Mouse (Mus musculus) liver, embryonic 13.5 days (tissue): ENCODE results near the gene Fryl. TPM values are rescaled to one million over a fixed set of nuclear protein-coding genes. Genes with fewer than 3 reads are reported as not detected.

Source experiments
- ATAC-seq: fragments of 200-750 bp; cut with Nextera tagmentation; 2 replicates; pipeline ENCODE4 v1.8.0; 2017; ENCODE audit warnings: low read depth, mild to moderate bottlenecking, moderate number of reproducible peaks, moderate library complexity
- DNase-seq: peaks from one replicate; pipeline ENCODE4 v3.0.0; 2022
- H3K27ac ChIP-seq: fragments of 300-500 bp; sonication (generic); 2 replicates; pipeline ENCODE4 v1.5.1; 2015; ENCODE audit warnings: moderate library complexity, mild to moderate bottlenecking, inconsistent platforms
- H3K27me3 ChIP-seq: fragments of 300-500 bp; sonication (generic); 2 replicates; pipeline ENCODE4 v1.6.1; 2015; ENCODE audit warnings: mild to moderate bottlenecking, inconsistent platforms
- H3K36me3 ChIP-seq: fragments of 300-500 bp; sonication (generic); 2 replicates; pipeline ENCODE4 v1.6.1; 2015; ENCODE audit warnings: mild to moderate bottlenecking, inconsistent platforms
- H3K4me1 ChIP-seq: fragments of 300-500 bp; sonication (generic); replicated peaks from 2 replicates; pipeline ENCODE4 v1.6.1; 2015; ENCODE audit warnings: inconsistent platforms
- H3K4me2 ChIP-seq: fragments of 300-500 bp; sonication (generic); 2 replicates; pipeline ENCODE4 v1.6.1; 2015; ENCODE audit warnings: inconsistent platforms, mild to moderate bottlenecking, moderate library complexity
- H3K4me3 ChIP-seq: fragments of 300-500 bp; sonication (generic); replicated peaks from 2 replicates; pipeline ENCODE4 v1.5.1; 2015; ENCODE audit warnings: mild to moderate bottlenecking, inconsistent platforms
- H3K9ac ChIP-seq: fragments of 300-500 bp; sonication (generic); 2 replicates; pipeline ENCODE4 v1.6.1; 2015; ENCODE audit warnings: mild to moderate bottlenecking, inconsistent platforms
- H3K9me3 ChIP-seq: fragments of 300-500 bp; sonication (generic); replicated peaks from 2 replicates; pipeline ENCODE4 v1.6.1; 2016; ENCODE audit warnings: inconsistent platforms
- WGBS: fragments of 180-500 bp; shearing (Covaris S2); methylation state at CpG from one replicate; pipeline ENCODE4 v1.1.7; 2015; ENCODE audit not compliant: insufficient replicate concordance; 5-methylcytosine and 5-hydroxymethylcytosine counted together
- polyA plus RNA-seq: library from polyadenylated mRNA; unstranded; fragments of >200 nt; fragmentation: Nextera tagmentation; extraction: Ambion mirVana; gene quantifications from 2 replicates; pipeline ENCODE4 v1.2.1, GENCODE M21; 2015

Fryl gene
- polyA plus RNA-seq, 1 experiment from 2014 or later, result 44.5 TPM

- Histone ChIP-seq H3K4me2 (no peak overlapping the region), H3K27ac (no peak overlapping the region), H3K9me3 (no peaks in the 10 kb centered on the region), H3K4me3 (no peak overlapping the region), H3K9ac (no peak overlapping the region), H3K27me3 (no peaks in the 10 kb centered on the region), H3K4me1 (no peaks in the 10 kb centered on the region), H3K36me3 (peaks cover 95% of the 10 kb centered on the region)
- ATAC-seq (no peak), DNase-seq (no peak)
- 92% methylated on average over 17 of the region's 17 CpGs for WGBS
These were observed 167.3 kb downstream of the Fryl start for GRCm38 (mm10) chr5:73089158-73089557.

DNA sequence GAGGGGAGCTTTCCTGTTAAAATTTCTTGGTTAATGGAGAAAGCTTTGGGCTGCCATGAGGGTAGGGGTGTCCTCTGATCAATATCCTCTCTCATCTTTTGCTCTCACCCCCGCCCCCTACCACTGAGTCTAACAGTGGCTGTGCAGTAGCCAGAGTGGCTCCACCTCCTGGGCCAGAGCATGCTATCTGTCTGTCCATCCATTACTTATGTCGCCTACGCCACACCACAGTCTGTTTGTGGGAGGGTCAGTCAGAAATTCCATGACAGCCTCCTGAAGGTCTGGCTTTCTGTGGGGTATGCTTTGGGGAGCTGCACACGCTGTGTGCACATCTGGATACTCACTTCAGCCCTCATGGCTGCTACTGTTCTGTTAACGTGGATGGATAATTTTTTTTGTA, 174.9 kb downstream of the Fryl start:
- DNase-seq, result no peak
- H3K4me3 ChIP-seq, result no peak overlapping the region
- H3K27me3 ChIP-seq, result no peaks in the 10 kb centered on the region
- no peak overlapping the region for H3K4me2 ChIP-seq
- H3K36me3 ChIP-seq, result peaks cover 84% of the 10 kb centered on the region
- H3K9me3 ChIP-seq, result no peaks in the 10 kb centered on the region
- ATAC-seq, result no peak
- no peak overlapping the region for H3K9ac ChIP-seq
- no peak overlapping the region for H3K27ac ChIP-seq
- 85% methylated on average over 5 of the region's 5 CpGs for WGBS
- H3K4me1 ChIP-seq, result no peaks in the 10 kb centered on the region

- no peak overlapping the region for H3K4me3 ChIP-seq
- no peaks in the 10 kb centered on the region for H3K4me1 ChIP-seq
- 85% methylated on average over 5 of the region's 5 CpGs for WGBS
- H3K27ac ChIP-seq, result no peak overlapping the region
- no peak overlapping the region for H3K4me2 ChIP-seq
- H3K27me3 ChIP-seq, result no peaks in the 10 kb centered on the region
- H3K9me3 ChIP-seq, result no peaks in the 10 kb centered on the region
- ATAC-seq (no peak), DNase-seq (no peak)
- H3K36me3 ChIP-seq, result peaks cover 86% of the 10 kb centered on the region
- H3K9ac ChIP-seq, result no peak overlapping the region
These were observed 176.6 kb downstream of the Fryl start for GRCm38 (mm10) chr5:73079801-73080200.

DNA sequence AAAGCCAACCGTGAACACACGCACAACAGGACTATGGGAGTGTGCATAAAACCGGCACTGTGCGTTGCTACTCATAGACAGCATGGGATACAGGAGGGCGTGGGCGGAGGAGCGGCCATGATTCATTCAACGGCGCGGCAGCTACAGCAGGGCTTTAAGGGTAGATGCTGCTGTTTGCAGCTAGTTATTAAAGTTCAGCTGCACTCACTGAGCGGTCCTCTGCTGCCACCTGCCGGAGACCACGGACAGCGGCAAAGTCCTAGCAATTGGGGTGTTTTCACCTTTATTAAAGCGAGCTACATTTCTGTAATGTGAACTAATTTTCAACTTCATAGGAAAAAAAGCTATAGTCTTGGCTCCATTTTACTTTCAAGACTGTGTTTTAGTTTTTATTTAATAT, 185.1 kb downstream of the Fryl start:
- H3K4me3 ChIP-seq, result no peak overlapping the region
- H3K9me3 ChIP-seq, result no peaks in the 10 kb centered on the region
- H3K4me2 ChIP-seq, result no peak overlapping the region
- DNase-seq (peak; percentile 38), ATAC-seq (0 out of 2 replicates have a peak, but pooled peaks have one; percentile 16)
- H3K27ac ChIP-seq, result no peak overlapping the region
- H3K9ac ChIP-seq, result no peak overlapping the region
- peaks cover 94% of the 10 kb centered on the region for H3K36me3 ChIP-seq
- H3K4me1 ChIP-seq, result no peaks in the 10 kb centered on the region
- 42% methylated on average over 15 of the region's 15 CpGs for WGBS
- no peaks in the 10 kb centered on the region for H3K27me3 ChIP-seq

DNA sequence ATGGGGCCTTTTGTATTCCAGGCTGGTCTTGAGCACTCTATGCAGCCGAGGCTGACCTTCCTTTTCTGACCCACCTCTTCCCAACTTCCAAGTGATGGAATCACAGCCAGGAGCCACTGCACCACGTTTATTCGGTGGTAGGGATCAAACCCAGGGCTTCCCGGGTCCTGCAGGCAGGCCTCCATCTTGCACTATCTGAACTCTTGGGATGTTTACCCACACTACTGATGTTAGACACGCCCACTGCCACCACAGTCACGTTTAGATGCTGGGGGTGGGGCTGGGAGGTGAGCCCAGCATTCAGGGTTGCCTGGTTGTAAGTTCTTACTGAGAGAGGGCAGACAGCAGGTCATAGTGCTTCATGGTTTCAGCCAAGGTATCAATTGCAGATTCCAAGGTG, 189.5 kb downstream of the Fryl start:
- Histone ChIP-seq H3K4me1 (no peaks in the 10 kb centered on the region), H3K9me3 (no peaks in the 10 kb centered on the region), H3K4me3 (no peak overlapping the region), H3K36me3 (peaks cover 90% of the 10 kb centered on the region), H3K9ac (no peak overlapping the region), H3K27me3 (no peaks in the 10 kb centered on the region), H3K4me2 (no peak overlapping the region), H3K27ac (no peak overlapping the region)
- peak; percentile 43; the same call in 1 of the 2 replicates for ATAC-seq
- 54% methylated on average over 6 of the region's 6 CpGs for WGBS
- DNase-seq, result no peak

DNA sequence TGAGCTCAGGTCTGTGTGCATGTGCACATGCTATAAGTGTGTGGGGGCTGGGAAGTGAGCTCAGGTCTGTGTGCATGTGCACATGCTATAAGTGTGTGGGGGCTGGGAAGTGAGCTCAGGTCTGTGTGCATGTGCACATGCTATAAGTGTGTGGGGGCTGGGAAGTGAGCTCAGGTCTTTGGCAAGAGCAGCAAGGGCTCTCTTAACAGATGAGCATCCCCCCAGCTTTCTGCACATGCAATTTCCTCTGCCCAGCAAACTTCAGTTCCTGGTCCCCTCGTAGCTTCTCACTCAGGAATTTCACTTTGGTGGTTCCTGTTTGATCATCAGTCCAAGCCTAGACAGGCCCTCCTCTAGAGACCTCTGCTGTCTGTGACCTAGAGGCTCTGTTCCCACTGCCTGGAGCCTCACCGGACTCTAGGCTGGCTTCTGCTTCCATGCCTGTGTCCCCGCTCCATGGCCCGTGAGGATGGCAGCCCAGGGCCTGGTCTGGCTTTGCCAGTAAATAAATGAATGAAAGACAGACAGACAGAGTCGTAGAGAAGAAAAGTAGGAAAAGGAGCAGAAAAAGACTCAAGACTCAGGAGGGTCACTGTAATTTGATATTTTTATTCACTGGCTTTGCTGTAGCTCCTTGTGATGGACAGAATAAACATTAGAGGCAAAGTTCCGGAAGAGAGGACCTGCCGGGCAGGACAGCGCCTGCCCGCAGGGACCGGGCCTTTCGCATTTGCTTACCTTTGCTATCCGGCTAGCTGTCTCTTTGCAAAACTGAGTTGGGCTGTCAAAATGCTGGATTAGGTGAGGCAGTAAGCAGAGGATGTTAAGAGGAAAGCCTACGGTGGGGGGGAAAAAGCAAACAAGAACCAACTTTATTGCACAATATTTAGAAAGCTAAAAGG, 192.4 kb downstream of the Fryl start:
- Histone ChIP-seq H3K4me3 (no peak overlapping the region), H3K4me1 (no peaks in the 10 kb centered on the region), H3K27me3 (no peaks in the 10 kb centered on the region), H3K9me3 (no peaks in the 10 kb centered on the region), H3K4me2 (no peak overlapping the region), H3K36me3 (peaks cover 80% of the 10 kb centered on the region), H3K27ac (no peak overlapping the region), H3K9ac (no peak overlapping the region)
- 0 out of 2 replicates have a peak, but pooled peaks have one; percentile 34 for ATAC-seq
- WGBS, result 82% methylated on average over 13 of the region's 13 CpGs
- no peak for DNase-seq

DNA sequence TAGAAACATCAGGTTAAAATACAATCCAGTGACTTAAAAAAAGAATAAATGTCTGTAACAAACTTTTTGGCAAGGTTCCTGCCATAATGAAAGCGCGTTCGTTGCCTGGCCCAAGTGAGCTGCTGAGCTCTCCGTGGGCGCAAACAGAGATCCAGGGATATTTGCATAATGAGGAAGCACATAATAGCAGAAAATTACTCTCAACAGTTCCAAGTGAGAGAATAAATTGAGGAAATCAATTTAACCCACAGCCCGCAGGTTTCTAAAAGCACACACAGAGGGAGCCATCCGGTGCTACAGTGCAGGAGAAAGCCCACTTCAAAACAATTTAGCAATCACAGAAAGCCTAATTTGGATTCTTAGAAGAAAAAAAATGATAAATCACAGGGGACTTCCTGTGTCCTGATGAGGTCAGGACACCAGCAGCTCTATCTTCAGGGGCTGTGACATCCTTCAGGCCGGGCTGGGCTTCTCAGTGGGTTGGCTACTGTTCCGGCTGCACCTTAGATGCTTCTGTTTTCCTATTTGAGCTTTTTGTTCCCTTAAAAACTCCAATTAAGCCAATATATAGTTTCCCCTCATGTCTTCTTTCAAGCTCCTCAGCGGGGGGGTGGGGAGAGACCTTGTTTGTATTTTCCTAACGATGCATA, 194.8 kb downstream of the Fryl start:
- peaks cover 79% of the 10 kb centered on the region for H3K36me3 ChIP-seq
- no peak overlapping the region for H3K4me3 ChIP-seq
- H3K4me2 ChIP-seq, result no peak overlapping the region
- no peaks in the 10 kb centered on the region for H3K4me1 ChIP-seq
- no peak overlapping the region for H3K9ac ChIP-seq
- no peaks in the 10 kb centered on the region for H3K27me3 ChIP-seq
- ATAC-seq (no peak), DNase-seq (no peak)
- no peaks in the 10 kb centered on the region for H3K9me3 ChIP-seq
- WGBS, result 88% methylated on average over 11 of the region's 11 CpGs
- no peak overlapping the region for H3K27ac ChIP-seq

DNA sequence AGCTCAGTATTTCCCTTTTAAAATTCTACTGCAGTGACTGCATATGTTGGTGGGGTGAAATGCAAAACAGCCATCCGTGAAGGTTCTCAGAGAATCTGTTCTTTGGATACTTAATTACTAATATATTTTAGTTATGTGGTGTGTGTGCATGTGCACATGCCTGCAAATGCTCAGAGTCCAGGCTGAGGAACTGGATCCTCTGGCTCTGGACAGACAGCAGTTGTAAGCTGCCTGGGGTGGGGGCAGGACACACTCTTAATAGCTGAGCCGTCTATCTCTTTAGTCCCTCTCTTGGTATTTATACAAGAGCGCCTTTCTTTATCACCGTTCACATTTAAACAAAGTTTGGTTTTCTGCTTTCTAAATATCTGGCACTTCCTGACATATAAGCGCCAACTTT, 199.5 kb downstream of the Fryl start:
- no peak overlapping the region for H3K9ac ChIP-seq

DNA sequence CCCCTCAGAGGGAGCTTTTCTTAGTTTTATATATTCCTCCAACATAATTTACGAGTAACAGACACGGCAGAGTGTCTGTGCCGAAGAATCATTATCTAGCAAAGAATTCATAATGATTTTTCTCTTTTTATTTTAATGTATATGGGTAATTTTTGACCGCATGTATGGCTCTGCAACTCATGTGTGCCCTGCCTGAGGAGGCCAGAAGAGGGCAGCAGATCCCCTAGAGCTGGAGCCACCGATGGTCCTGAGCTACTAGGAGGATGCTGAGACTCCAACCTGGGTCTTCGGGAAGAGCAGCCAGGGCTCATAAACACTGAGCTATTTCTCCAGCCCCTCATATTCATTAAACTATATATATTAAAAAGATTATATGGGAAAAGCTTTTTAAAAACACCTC, 200.0 kb downstream of the Fryl start:
- no peak overlapping the region for H3K4me3 ChIP-seq
- H3K27ac ChIP-seq, result no peak overlapping the region
- peaks cover 84% of the 10 kb centered on the region for H3K36me3 ChIP-seq
- 82% methylated on average over 6 of the region's 6 CpGs for WGBS
- H3K9ac ChIP-seq, result no peak overlapping the region
- H3K27me3 ChIP-seq, result no peaks in the 10 kb centered on the region
- ATAC-seq (no peak), DNase-seq (no peak)
- H3K4me1 ChIP-seq, result no peaks in the 10 kb centered on the region
- no peaks in the 10 kb centered on the region for H3K9me3 ChIP-seq
- H3K4me2 ChIP-seq, result no peak overlapping the region

More for the DNA sequence above, 199.5 kb downstream of the Fryl start:
- Histone ChIP-seq H3K4me2 (no peak overlapping the region), H3K4me1 (no peaks in the 10 kb centered on the region), H3K36me3 (peaks cover 82% of the 10 kb centered on the region), H3K27me3 (no peaks in the 10 kb centered on the region), H3K4me3 (no peak overlapping the region), H3K27ac (no peak overlapping the region), H3K9me3 (no peaks in the 10 kb centered on the region)
- ATAC-seq, result no peak
- 92% methylated on average over 5 of the region's 5 CpGs for WGBS
- DNase-seq, result no peak

DNA sequence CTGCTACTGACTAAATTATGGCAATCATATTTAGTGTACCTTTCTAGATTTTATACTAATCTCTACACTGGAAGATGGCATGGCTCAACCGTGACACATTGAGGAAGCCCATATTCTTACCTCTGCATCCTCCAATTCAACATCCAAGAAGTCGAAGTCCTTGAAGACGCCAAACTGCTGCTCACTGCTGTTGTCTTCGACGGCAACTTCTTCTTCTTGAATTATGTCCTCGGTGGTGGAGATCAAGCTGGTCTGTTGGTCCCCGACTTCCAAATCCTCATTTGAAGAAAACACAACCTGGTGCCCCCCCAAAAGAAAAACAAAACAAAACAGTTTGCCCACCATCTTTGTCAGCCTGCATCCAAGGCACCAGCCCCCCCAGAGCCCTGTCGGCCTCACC, 202.5 kb downstream of the Fryl start:
- Histone ChIP-seq H3K9ac (no peak overlapping the region), H3K4me2 (no peak overlapping the region), H3K9me3 (no peaks in the 10 kb centered on the region), H3K4me3 (no peak overlapping the region), H3K4me1 (no peaks in the 10 kb centered on the region), H3K36me3 (peaks cover 96% of the 10 kb centered on the region), H3K27ac (no peak overlapping the region), H3K27me3 (no peaks in the 10 kb centered on the region)
- 93% methylated on average over 8 of the region's 8 CpGs for WGBS
- ATAC-seq (no peak), DNase-seq (no peak)

- Histone ChIP-seq H3K9ac (no peak overlapping the region), H3K4me2 (no peak overlapping the region), H3K4me3 (no peak overlapping the region), H3K4me1 (no peaks in the 10 kb centered on the region), H3K36me3 (peaks cover 91% of the 10 kb centered on the region), H3K9me3 (no peaks in the 10 kb centered on the region; the same call in 1 of the 2 replicates), H3K27me3 (no peaks in the 10 kb centered on the region), H3K27ac (no peak overlapping the region)
- WGBS, result 89% methylated on average over 7 of the region's 7 CpGs
- DNase-seq (no peak), ATAC-seq (no peak)
These were observed 208.7 kb downstream of the Fryl start for GRCm38 (mm10) chr5:73047651-73048245.
